Mouse (Mus musculus): Measurements from ENCODE around the gene Prss33. TPM values are rescaled to one million over a fixed set of nuclear protein-coding genes. Genes with fewer than 3 reads are reported as not detected.
A peak's percentile ranks its signal among the peaks of the same experiment; 100 is the strongest.

The Prss33 gene
- total RNA-seq, 2 experiments from 2014 or later, result not detected

GRCm38 (mm10) chr17:23789749-23790268, 46.0 kb downstream of the Prss33 start:
- ATAC-seq (replicated peaks; ENCODE audit: low FRiP score, poor library complexity, severe bottlenecking), result peak; percentile 45

DNA sequence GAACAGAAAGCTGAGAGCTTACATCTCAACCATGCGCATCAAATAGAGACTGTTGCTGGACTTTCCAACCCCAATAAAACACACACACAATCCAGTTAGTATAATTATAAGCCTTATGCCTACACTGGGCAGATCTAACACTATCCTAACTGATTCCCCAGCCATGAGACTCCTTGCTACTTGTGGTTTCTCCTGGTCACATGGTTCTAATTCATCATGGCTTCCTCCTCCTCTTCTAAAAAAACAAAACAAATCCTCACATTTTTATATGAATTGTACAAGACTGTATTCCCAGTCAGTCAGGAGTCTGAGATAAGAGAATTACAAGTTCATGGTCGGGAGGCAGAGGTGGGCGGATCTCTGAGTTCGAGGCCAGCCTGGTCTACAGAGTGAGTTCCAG, 46.9 kb downstream of the Prss33 start:
- ATAC-seq (replicated peaks; ENCODE audit: low FRiP score, poor library complexity, severe bottlenecking), result no peak

- ATAC-seq (replicated peaks; ENCODE audit: low FRiP score, poor library complexity, severe bottlenecking), result no peak
Measured at GRCm38 (mm10) chr17:23786510-23786931, 49.3 kb downstream of the Prss33 start.

- peak; percentile 78 for ATAC-seq (replicated peaks; ENCODE audit: low FRiP score, poor library complexity, severe bottlenecking)
Measured at GRCm38 (mm10) chr17:23785561-23786471, 50.0 kb downstream of the Prss33 start, which contains the start of gene Flywch2. Flywch2 (minus strand) TSS chr17:23786081.

GRCm38 (mm10) chr17:23783352-23783751, 52.5 kb downstream of the Prss33 start:
- no peak for ATAC-seq (replicated peaks; ENCODE audit: low FRiP score, poor library complexity, severe bottlenecking)

Other genes with a start within 250 kb of the Prss33 start
- not detected in 2 replicates for gene Zfp13, start 236.6 kb downstream of the Prss33 start, total RNA-seq (2015; ENCODE audit: low replicate concordance)
- not detected in 2 replicates for gene Zfp13, start 236.6 kb downstream of the Prss33 start, total RNA-seq (2017; ENCODE audit: low replicate concordance)
- not detected in 2 replicates for gene Zscan10, start 235.2 kb downstream of the Prss33 start, total RNA-seq (2015; ENCODE audit: low replicate concordance)
- gene Zscan10, start 235.2 kb downstream of the Prss33 start, total RNA-seq (2017; ENCODE audit: low replicate concordance), result not detected in 2 replicates
- gene Mmp25, start 190.8 kb downstream of the Prss33 start, total RNA-seq (2015; ENCODE audit: low replicate concordance), result 11.1 and 11.9 TPM in 2 replicates
- gene Mmp25, start 190.8 kb downstream of the Prss33 start, total RNA-seq (2017; ENCODE audit: low replicate concordance), result 3.1 and 4.0 TPM in 2 replicates
- gene Bicdl2, start 175.6 kb downstream of the Prss33 start, total RNA-seq (2015; ENCODE audit: low replicate concordance), result not detected in 2 replicates
- gene Bicdl2, start 175.6 kb downstream of the Prss33 start, total RNA-seq (2017; ENCODE audit: low replicate concordance), result not detected in 2 replicates
- gene Hcfc1r1, start 162.5 kb downstream of the Prss33 start, total RNA-seq (2015; ENCODE audit: low replicate concordance), result 8.6 and 28.0 TPM in 2 replicates
- gene Hcfc1r1, start 162.5 kb downstream of the Prss33 start, total RNA-seq (2017; ENCODE audit: low replicate concordance), result 4.3 and 12.1 TPM in 2 replicates
- 7.3 and 21.5 TPM in 2 replicates for gene Thoc6, start 162.2 kb downstream of the Prss33 start, total RNA-seq (2015; ENCODE audit: low replicate concordance)
- gene Thoc6, start 162.2 kb downstream of the Prss33 start, total RNA-seq (2017; ENCODE audit: low replicate concordance), result 5.4 and 5.7 TPM in 2 replicates
- gene Tnfrsf12a, start 158.6 kb downstream of the Prss33 start, total RNA-seq (2015; ENCODE audit: low replicate concordance), result not detected in 2 replicates
- gene Tnfrsf12a, start 158.6 kb downstream of the Prss33 start, total RNA-seq (2017; ENCODE audit: low replicate concordance), result 2.0 TPM in 1 of 2 replicates, not detected in the other
- not detected in 2 replicates for gene Cldn6, start 156.8 kb downstream of the Prss33 start, total RNA-seq (2015; ENCODE audit: low replicate concordance)
- not detected in 2 replicates for gene Cldn6, start 156.8 kb downstream of the Prss33 start, total RNA-seq (2017; ENCODE audit: low replicate concordance)
- gene Cldn9, start 152.0 kb downstream of the Prss33 start, total RNA-seq (2015; ENCODE audit: low replicate concordance), result not detected in 2 replicates
- gene Cldn9, start 152.0 kb downstream of the Prss33 start, total RNA-seq (2017; ENCODE audit: low replicate concordance), result not detected in 2 replicates
- gene 1520401A03Rik, start 113.3 kb downstream of the Prss33 start, total RNA-seq (2015; ENCODE audit: low replicate concordance), result not detected in 2 replicates
- not detected in 2 replicates for gene 1520401A03Rik, start 113.3 kb downstream of the Prss33 start, total RNA-seq (2017; ENCODE audit: low replicate concordance)
- gene Pkmyt1, start 109.7 kb downstream of the Prss33 start, total RNA-seq (2015; ENCODE audit: low replicate concordance), result 10.0 and 14.2 TPM in 2 replicates
- gene Pkmyt1, start 109.7 kb downstream of the Prss33 start, total RNA-seq (2017; ENCODE audit: low replicate concordance), result 7.3 and 9.2 TPM in 2 replicates
- gene Paqr4, start 95.2 kb downstream of the Prss33 start, total RNA-seq (2015; ENCODE audit: low replicate concordance), result 1.2 TPM in 1 of 2 replicates, not detected in the other
- 1.4 and 4.3 TPM in 2 replicates for gene Paqr4, start 95.2 kb downstream of the Prss33 start, total RNA-seq (2017; ENCODE audit: low replicate concordance)
- not detected in 2 replicates for gene Kremen2, start 90.2 kb downstream of the Prss33 start, total RNA-seq (2015; ENCODE audit: low replicate concordance)
- not detected in 2 replicates for gene Kremen2, start 90.2 kb downstream of the Prss33 start, total RNA-seq (2017; ENCODE audit: low replicate concordance)
- 2.1 and 2.3 TPM in 2 replicates for gene Flywch1, start 64.5 kb downstream of the Prss33 start, total RNA-seq (2015; ENCODE audit: low replicate concordance)
- 3.8 and 4.7 TPM in 2 replicates for gene Flywch1, start 64.5 kb downstream of the Prss33 start, total RNA-seq (2017; ENCODE audit: low replicate concordance)
- not detected in 2 replicates for gene Flywch2, start 50.0 kb downstream of the Prss33 start, total RNA-seq (2015; ENCODE audit: low replicate concordance)
- not detected in 2 replicates for gene Flywch2, start 50.0 kb downstream of the Prss33 start, total RNA-seq (2017; ENCODE audit: low replicate concordance)
- 188 and 291 TPM in 2 replicates for gene Srrm2, start 45.5 kb downstream of the Prss33 start, total RNA-seq (2015; ENCODE audit: low replicate concordance)
- 169 and 183 TPM in 2 replicates for gene Srrm2, start 45.5 kb downstream of the Prss33 start, total RNA-seq (2017; ENCODE audit: low replicate concordance)
- gene Elob, start 6.9 kb downstream of the Prss33 start, total RNA-seq (2015; ENCODE audit: low replicate concordance), result 94.3 and 118 TPM in 2 replicates
- gene Elob, start 6.9 kb downstream of the Prss33 start, total RNA-seq (2017; ENCODE audit: low replicate concordance), result 33.2 and 50.0 TPM in 2 replicates
- not detected in 2 replicates for gene Prss32, start 7.8 kb upstream of the Prss33 start, total RNA-seq (2015; ENCODE audit: low replicate concordance)
- not detected in 2 replicates for gene Prss32, start 7.8 kb upstream of the Prss33 start, total RNA-seq (2017; ENCODE audit: low replicate concordance)
- gene Prss41, start 8.1 kb upstream of the Prss33 start, total RNA-seq (2015; ENCODE audit: low replicate concordance), result not detected in 2 replicates
- gene Prss41, start 8.1 kb upstream of the Prss33 start, total RNA-seq (2017; ENCODE audit: low replicate concordance), result not detected in 2 replicates
- gene Prss21, start 32.0 kb upstream of the Prss33 start, total RNA-seq (2015; ENCODE audit: low replicate concordance), result not detected in 2 replicates
- not detected in 2 replicates for gene Prss21, start 32.0 kb upstream of the Prss33 start, total RNA-seq (2017; ENCODE audit: low replicate concordance)
- not detected in 2 replicates for gene Dcpp1, start 44.8 kb upstream of the Prss33 start, total RNA-seq (2015; ENCODE audit: low replicate concordance)
- gene Dcpp1, start 44.8 kb upstream of the Prss33 start, total RNA-seq (2017; ENCODE audit: low replicate concordance), result not detected in 2 replicates
- gene Dcpp2, start 44.8 kb upstream of the Prss33 start, total RNA-seq (2015; ENCODE audit: low replicate concordance), result not detected in 2 replicates
- not detected in 2 replicates for gene Dcpp2, start 44.8 kb upstream of the Prss33 start, total RNA-seq (2017; ENCODE audit: low replicate concordance)
- gene Dcpp3, start 81.4 kb upstream of the Prss33 start, total RNA-seq (2015; ENCODE audit: low replicate concordance), result not detected in 2 replicates
- not detected in 2 replicates for gene Dcpp3, start 81.4 kb upstream of the Prss33 start, total RNA-seq (2017; ENCODE audit: low replicate concordance)
- not detected in 2 replicates for gene Sbp, start 105.6 kb upstream of the Prss33 start, total RNA-seq (2015; ENCODE audit: low replicate concordance)
- not detected in 2 replicates for gene Sbp, start 105.6 kb upstream of the Prss33 start, total RNA-seq (2017; ENCODE audit: low replicate concordance)
- not detected in 2 replicates for gene Sbpl, start 119.2 kb upstream of the Prss33 start, total RNA-seq (2015; ENCODE audit: low replicate concordance)
- gene Sbpl, start 119.2 kb upstream of the Prss33 start, total RNA-seq (2017; ENCODE audit: low replicate concordance), result not detected in 2 replicates
- gene Prss30, start 144.5 kb upstream of the Prss33 start, total RNA-seq (2015; ENCODE audit: low replicate concordance), result not detected in 2 replicates
- gene Prss30, start 144.5 kb upstream of the Prss33 start, total RNA-seq (2017; ENCODE audit: low replicate concordance), result not detected in 2 replicates
- not detected in 2 replicates for gene Prss22, start 162.0 kb upstream of the Prss33 start, total RNA-seq (2015; ENCODE audit: low replicate concordance)
- not detected in 2 replicates for gene Prss22, start 162.0 kb upstream of the Prss33 start, total RNA-seq (2017; ENCODE audit: low replicate concordance)
- gene Prss27, start 202.1 kb upstream of the Prss33 start, total RNA-seq (2015; ENCODE audit: low replicate concordance), result not detected in 2 replicates
- gene Prss27, start 202.1 kb upstream of the Prss33 start, total RNA-seq (2017; ENCODE audit: low replicate concordance), result not detected in 2 replicates
- 6.5 and 11.5 TPM in 2 replicates for gene Kctd5, start 237.4 kb upstream of the Prss33 start, total RNA-seq (2015; ENCODE audit: low replicate concordance)
- 4.3 and 8.1 TPM in 2 replicates for gene Kctd5, start 237.4 kb upstream of the Prss33 start, total RNA-seq (2017; ENCODE audit: low replicate concordance)